Mouse (Mus musculus) hindbrain, postnatal 0 days (tissue): Measurements from ENCODE around the gene Tcf7. TPM values are rescaled to one million over a fixed set of nuclear protein-coding genes. Genes with fewer than 3 reads are reported as not detected.

Experiments used
- ATAC-seq: fragments of 200-750 bp; cut with Nextera tagmentation; 2 replicates; pipeline ENCODE4 v1.8.0; 2017; ENCODE audit warnings: mild to moderate bottlenecking, moderate TSS enrichment, moderate library complexity
- DNase-seq: peaks from one replicate; pipeline ENCODE4 v3.0.0-alpha.2; 2015; ENCODE audit warnings: low spot score
- H3K27ac ChIP-seq: fragments of 300-500 bp; sonication (generic); 2 replicates; pipeline ENCODE4 v1.5.1; 2014; ENCODE audit warnings: mild to moderate bottlenecking
- H3K27me3 ChIP-seq: fragments of 300-500 bp; sonication (generic); 2 replicates; pipeline ENCODE4 v1.6.1; 2014; ENCODE audit warnings: low read length, mixed read lengths; ENCODE audit not compliant: insufficient read depth
- H3K36me3 ChIP-seq: fragments of 300-500 bp; sonication (generic); 2 replicates; pipeline ENCODE4 v1.6.1; 2014; ENCODE audit warnings: low read length, mixed read lengths; ENCODE audit not compliant: insufficient read depth
- H3K4me1 ChIP-seq: fragments of 300-500 bp; sonication (generic); 2 replicates; pipeline ENCODE4 v1.6.1; 2014; ENCODE audit warnings: antibody characterized with exemption, low read length, mixed read lengths; ENCODE audit not compliant: insufficient read depth
- H3K4me2 ChIP-seq: fragments of 300-500 bp; sonication (generic); 2 replicates; pipeline ENCODE4 v1.6.1; 2014; ENCODE audit warnings: low read depth, mild to moderate bottlenecking, low read length, moderate library complexity, mixed read lengths
- H3K4me3 ChIP-seq: fragments of 300-500 bp; sonication (generic); 2 replicates; pipeline ENCODE4 v1.5.1; 2014; ENCODE audit warnings: low read length
- H3K9ac ChIP-seq: fragments of 300-500 bp; sonication (generic); replicated peaks from 2 replicates; pipeline ENCODE4 v1.6.1; 2014; ENCODE audit warnings: mild to moderate bottlenecking, low read length, moderate library complexity, mixed read lengths
- H3K9me3 ChIP-seq: fragments of 300-500 bp; sonication (generic); 2 replicates; pipeline ENCODE4 v1.6.1; 2016; ENCODE audit warnings: low read length, mixed read lengths
- CTCF ChIP-seq: IDR thresholded peaks from 2 replicates; pipeline ENCODE4 v1.5.1; 2016; ENCODE audit warnings: antibody characterized with exemption, control low read depth, low read depth
- WGBS: fragments of 180-500 bp; shearing (Covaris S2); extraction: QIAGEN DNeasy Blood & Tissue Kit; methylation state at CpG from one replicate; pipeline ENCODE4 v1.1.7; 2014; 5-methylcytosine and 5-hydroxymethylcytosine counted together
- polyA plus RNA-seq: library from polyadenylated mRNA; unstranded; fragments of >200 nt; fragmentation: Nextera tagmentation; extraction: Ambion mirVana; gene quantifications from 2 replicates; pipeline ENCODE4 v1.2.1, GENCODE M21; 2015
- total RNA-seq: library from RNA; depleted of rRNA; stranded (reverse); fragments of >200 nt; gene quantifications from 2 replicates; pipeline ENCODE4 v1.2.3, GENCODE M21; 2014

Tcf7 gene
- total and polyA plus RNA-seq, 2 experiments from 2014 or later = 3.3 to 4.3 TPM

GRCm38 (mm10) chr11:52260878-52261277 lies 21.9 kb downstream of the Tcf7 start:
- Histone ChIP-seq H3K4me3 (no peak overlapping the region), H3K27ac (no peak overlapping the region), H3K9me3 (no peaks in the 10 kb centered on the region), H3K4me1 (no peaks in the 10 kb centered on the region; the same call in 1 of the 2 replicates), H3K9ac (no peak overlapping the region), H3K36me3 (peaks cover 3% of the 10 kb centered on the region; the same call in 1 of the 2 replicates), H3K27me3 (no peaks in the 10 kb centered on the region), H3K4me2 (no peak overlapping the region)
- DNase-seq (no peak), ATAC-seq (no peak)
- WGBS = 51% methylated on average over 4 of the region's 4 CpGs
- no peak for TF ChIP-seq CTCF

DNA sequence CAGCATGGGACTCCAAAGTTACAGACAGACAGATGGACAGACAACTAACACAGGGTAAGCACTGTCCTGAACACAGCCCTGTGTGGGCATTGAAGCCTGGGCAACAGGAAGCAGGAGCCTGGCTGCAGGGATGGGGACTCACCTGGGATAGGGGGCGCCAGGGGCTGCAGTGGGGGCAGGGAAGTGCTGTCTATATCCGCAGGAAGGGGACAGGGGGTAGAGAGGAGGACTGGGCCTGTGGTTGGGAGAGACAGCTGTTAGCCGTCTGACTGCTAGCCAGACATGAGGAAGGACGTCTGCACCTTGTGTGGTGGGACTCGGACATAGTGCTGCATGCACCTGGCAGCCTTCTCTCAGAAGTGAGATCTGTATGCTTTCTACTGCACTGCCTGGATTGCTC lies 24.1 kb downstream of the Tcf7 start:
- Histone ChIP-seq H3K27me3 (no peaks in the 10 kb centered on the region), H3K27ac (no peak overlapping the region), H3K4me2 (no peak overlapping the region), H3K4me1 (no peaks in the 10 kb centered on the region), H3K36me3 (peaks cover 3% of the 10 kb centered on the region; the same call in 1 of the 2 replicates), H3K9me3 (no peaks in the 10 kb centered on the region), H3K9ac (no peak overlapping the region), H3K4me3 (no peak overlapping the region)
- ATAC-seq (no peak), DNase-seq (no peak)
- TF ChIP-seq CTCF = no peak
- WGBS = 71% methylated on average over 5 of the region's 5 CpGs

DNA sequence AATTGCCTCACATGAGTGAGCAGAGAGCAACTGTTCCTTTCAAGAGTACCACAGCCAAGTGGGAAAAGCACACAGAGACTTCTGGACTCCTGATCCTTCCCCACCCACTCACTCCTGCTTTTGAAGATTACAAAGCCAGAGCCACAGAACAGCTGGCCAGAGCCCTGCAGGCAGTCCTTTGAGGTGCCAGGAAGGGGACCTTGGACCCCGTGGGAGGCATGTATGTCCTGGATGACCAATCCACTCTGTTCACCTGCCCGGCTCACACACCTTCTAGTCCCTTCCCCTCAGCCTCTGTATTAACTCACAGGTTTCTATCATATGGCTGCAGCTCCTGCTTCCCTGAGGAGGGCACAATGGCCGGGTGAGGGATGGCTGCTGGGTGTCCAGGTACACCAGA lies 25.4 kb downstream of the Tcf7 start:
- no peaks in the 10 kb centered on the region for H3K27me3 ChIP-seq
- DNase-seq (no peak), ATAC-seq (no peak)
- 92% methylated on average over 3 of the region's 3 CpGs for WGBS
- no peak overlapping the region for H3K4me3 ChIP-seq
- H3K36me3 ChIP-seq = peaks cover 3% of the 10 kb centered on the region; the same call in 1 of the 2 replicates
- no peak overlapping the region for H3K4me2 ChIP-seq
- no peak overlapping the region for H3K27ac ChIP-seq
- H3K9ac ChIP-seq = no peak overlapping the region
- TF ChIP-seq CTCF = no peak
- no peaks in the 10 kb centered on the region for H3K9me3 ChIP-seq
- no peaks in the 10 kb centered on the region for H3K4me1 ChIP-seq

GRCm38 (mm10) chr11:52255077-52255476 lies 27.7 kb downstream of the Tcf7 start:
- WGBS = 92% methylated on average over 8 of the region's 8 CpGs
- Histone ChIP-seq H3K9me3 (no peaks in the 10 kb centered on the region), H3K27ac (no peak overlapping the region), H3K4me1 (no peaks in the 10 kb centered on the region), H3K4me3 (no peak overlapping the region), H3K9ac (no peak overlapping the region), H3K36me3 (peaks cover 7% of the 10 kb centered on the region; the same call in 1 of the 2 replicates), H3K27me3 (no peaks in the 10 kb centered on the region), H3K4me2 (no peak overlapping the region)
- ATAC-seq (no peak), DNase-seq (no peak)
- no peak for TF ChIP-seq CTCF

DNA sequence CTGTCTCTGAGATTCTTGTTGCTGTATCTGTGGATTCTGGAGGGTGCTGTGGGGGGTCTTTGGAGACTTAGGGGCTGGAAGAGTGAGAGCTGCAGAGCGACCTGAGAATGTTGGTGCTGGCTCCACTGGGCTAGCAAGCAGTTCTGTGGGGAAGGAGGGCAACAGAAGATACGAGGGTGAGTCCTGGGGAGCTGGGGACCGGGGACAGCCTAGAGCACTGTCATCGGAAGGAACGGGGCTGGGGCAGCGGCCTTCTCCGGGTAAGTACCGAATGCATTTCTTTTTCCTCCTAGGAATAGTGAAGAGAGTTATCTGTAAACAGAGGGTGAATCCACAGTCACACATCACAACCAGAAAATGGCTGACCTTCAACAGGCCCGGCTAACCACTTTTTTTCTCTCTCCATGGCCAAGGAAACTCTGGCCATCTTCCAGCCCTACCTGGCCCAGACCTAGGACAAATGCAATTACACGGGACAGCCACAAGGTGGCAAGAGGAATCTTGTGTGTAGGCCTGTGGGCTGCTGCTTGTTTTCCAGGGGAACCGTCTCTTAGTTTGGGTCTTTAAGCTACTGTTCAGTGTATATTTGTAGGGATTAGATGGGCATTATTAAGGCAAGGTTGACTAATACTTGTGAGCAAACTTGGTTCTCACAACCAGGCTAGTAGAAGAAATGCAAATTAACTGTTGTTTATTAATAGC lies 29.0 kb downstream of the Tcf7 start:
- Histone ChIP-seq H3K4me1 (no peaks in the 10 kb centered on the region), H3K4me2 (no peak overlapping the region), H3K27ac (no peak overlapping the region), H3K9me3 (no peaks in the 10 kb centered on the region), H3K36me3 (peaks cover 10% of the 10 kb centered on the region; the same call in 1 of the 2 replicates), H3K4me3 (no peak overlapping the region), H3K27me3 (no peaks in the 10 kb centered on the region), H3K9ac (no peak overlapping the region)
- ATAC-seq (peak; percentile 74; the same call in 1 of the 2 replicates), DNase-seq (peak; percentile 84)
- peak; percentile 96 for TF ChIP-seq CTCF
- 64% methylated on average over 11 of the region's 11 CpGs for WGBS

- Histone ChIP-seq H3K4me3 (no peak overlapping the region), H3K27ac (no peak overlapping the region), H3K9me3 (no peaks in the 10 kb centered on the region), H3K9ac (no peak overlapping the region), H3K36me3 (peaks cover 10% of the 10 kb centered on the region; the same call in 1 of the 2 replicates), H3K4me2 (no peak overlapping the region), H3K27me3 (no peaks in the 10 kb centered on the region), H3K4me1 (no peaks in the 10 kb centered on the region)
- DNase-seq (no peak), ATAC-seq (no peak)
- no peak for TF ChIP-seq CTCF
- WGBS = 70% methylated on average over 1 of the region's 1 CpGs
These were observed 30.1 kb downstream of the Tcf7 start for GRCm38 (mm10) chr11:52252692-52253091.

- WGBS = 76% methylated on average over 5 of the region's 5 CpGs
These were observed 31.0 kb downstream of the Tcf7 start for GRCm38 (mm10) chr11:52251770-52252169.

More at GRCm38 (mm10) chr11:52251770-52252169, 31.0 kb downstream of the Tcf7 start:
- Histone ChIP-seq H3K4me2 (no peak overlapping the region), H3K27me3 (no peaks in the 10 kb centered on the region), H3K27ac (no peak overlapping the region), H3K9me3 (no peaks in the 10 kb centered on the region), H3K4me1 (no peaks in the 10 kb centered on the region), H3K4me3 (no peak overlapping the region), H3K36me3 (peaks cover 7% of the 10 kb centered on the region; the same call in 1 of the 2 replicates), H3K9ac (no peak overlapping the region)
- ATAC-seq (no peak), DNase-seq (no peak)
- no peak for TF ChIP-seq CTCF
